Mouse (Mus musculus): Measurements from ENCODE around the gene Msantd1.
"Not testable (repeated sequence)": the region's sequence is repeated elsewhere in the genome, so short reads cannot be mapped to it uniquely, and the experiment has no call there.

The Msantd1 gene

GRCm38 (mm10) chr5:34907910-34908725 is at the start of gene Msantd1:
Gene Msantd1 (plus strand): TSS chr5:34908012.
- no peak for DNase-seq (ENCODE audit: low spot score in 2 of 2)

DNA sequence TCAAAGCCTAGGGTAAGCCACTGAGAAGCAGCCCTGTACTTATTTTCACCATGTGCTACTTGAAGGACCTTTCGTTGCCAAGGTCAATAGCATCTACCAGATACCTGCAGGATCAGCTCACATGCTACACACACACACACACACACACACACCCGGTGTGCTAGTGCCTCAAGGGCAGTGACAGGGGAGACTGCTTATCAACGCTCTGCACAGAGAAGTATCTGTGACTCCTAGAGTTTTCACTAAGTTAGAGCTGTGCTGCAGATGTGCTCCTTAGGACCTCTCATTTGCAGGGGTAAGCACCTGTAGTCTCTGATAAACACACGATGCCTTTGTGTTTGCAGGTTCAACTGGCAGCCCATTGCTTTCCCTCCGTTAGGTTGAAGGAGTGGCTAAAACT is 42.4 kb upstream of the Msantd1 start:
- DNase-seq (ENCODE audit: low spot score in 2 of 2) = no peak

DNA sequence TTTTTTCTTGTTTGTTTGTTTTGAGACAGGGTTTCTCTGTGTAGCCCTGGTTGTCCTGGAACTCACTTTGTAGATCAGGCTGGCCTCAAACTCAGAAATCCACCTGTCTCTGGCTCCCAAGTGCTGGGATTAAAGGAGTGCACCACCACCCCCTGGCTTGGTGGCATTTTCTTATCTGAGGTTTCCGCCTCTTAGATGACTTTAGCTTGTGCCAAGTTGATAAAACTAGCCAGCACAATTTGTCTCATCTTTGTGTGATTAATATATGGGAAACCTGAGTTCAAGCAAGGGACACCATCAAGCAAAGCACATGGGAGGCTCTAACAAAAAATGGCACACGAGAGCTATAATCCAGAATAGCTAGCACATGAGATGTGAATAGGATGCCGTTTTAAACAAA is 27.5 kb upstream of the Msantd1 start:
- DNase-seq (ENCODE audit: low spot score in 2 of 2) = not testable (repeated sequence)

GRCm38 (mm10) chr5:34881023-34881422 is 26.8 kb upstream of the Msantd1 start:
- DNase-seq (ENCODE audit: low spot score in 2 of 2) = no peak

DNA sequence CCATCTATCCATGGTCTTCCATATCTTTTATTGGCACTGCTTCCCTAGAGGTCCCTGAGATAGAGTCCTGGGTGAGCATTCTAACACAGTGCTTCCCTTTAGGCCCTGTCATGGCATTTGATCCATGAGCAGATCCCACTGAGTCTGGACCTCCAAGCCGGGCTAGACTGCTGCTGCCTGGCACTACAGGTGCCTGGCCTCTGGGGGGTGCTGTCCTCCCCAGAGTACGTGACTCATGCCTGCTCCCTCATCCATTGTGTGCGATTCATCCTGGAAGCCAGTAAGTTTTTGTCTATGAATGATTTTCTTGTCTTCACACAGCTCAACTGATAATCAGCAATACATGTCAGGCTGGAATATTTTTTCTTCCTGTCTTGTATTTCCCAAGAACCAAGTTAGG is 22.6 kb upstream of the Msantd1 start:
- DNase-seq (ENCODE audit: low spot score in 2 of 2) = no peak

GRCm38 (mm10) chr5:34889252-34889651 is 18.6 kb upstream of the Msantd1 start:
- no peak for DNase-seq (ENCODE audit: low spot score in 2 of 2)

- DNase-seq (ENCODE audit: low spot score in 2 of 2) = no peak
Observed at GRCm38 (mm10) chr5:34896697-34897453, 10.9 kb upstream of the Msantd1 start.

DNA sequence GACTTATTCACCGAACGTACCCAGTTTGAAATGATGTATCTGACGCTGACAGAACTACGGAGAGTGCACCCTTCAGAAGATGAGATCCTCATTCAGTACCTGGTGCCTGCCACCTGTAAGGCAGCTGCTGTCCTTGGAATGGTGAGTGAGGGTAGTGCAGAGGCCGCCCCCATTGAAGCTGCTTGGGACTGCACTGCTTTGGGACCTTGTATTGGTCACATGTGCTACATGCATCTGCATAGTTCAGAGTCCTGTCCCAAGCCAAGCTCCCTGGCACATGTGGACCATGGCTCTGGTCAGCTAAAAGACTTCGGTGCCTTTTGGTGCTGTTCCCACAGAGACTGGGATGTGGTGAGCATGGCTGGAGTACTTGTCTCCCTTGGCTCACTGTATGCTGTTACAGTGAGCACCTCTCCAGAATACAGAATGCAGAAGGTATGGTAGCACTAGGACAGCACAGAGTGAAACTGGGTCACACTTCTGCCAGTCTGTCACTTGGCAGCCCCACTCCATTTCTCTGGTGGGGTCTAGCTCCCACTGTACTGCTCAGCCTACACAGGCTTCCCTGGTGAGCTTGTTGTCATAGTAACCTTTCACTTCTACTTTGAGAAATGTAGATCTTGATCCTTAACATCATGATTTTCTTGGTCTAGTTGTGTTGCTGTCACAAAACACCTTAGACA is 7.9 kb upstream of the Msantd1 start:
- no peak for DNase-seq (ENCODE audit: low spot score in 2 of 2)

- DNase-seq (ENCODE audit: low spot score in 2 of 2) = no peak
Observed at GRCm38 (mm10) chr5:34902371-34902770, 5.4 kb upstream of the Msantd1 start.

GRCm38 (mm10) chr5:34902811-34903385 is 4.9 kb upstream of the Msantd1 start:
- no peak for DNase-seq (ENCODE audit: low spot score in 2 of 2)

DNA sequence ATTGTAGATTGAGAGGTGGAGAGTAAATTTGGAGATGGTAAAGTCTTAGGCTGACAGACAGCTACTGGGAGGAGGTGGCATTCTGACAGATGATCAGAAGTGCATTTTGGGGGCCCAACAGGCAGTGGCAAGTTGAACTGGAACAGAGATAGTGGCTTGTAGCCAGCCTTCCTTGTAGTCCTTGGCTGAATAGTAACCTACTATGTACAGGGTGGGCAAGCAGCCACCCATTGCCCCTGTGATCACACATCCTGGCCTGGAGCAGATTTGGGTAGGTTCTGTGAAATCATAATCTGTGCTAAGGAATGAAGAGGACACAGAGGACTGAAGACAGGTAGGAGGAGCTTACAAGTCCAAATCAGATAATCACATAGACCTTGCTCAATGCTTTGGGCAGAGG is 3.4 kb upstream of the Msantd1 start:
- DNase-seq (ENCODE audit: low spot score in 2 of 2) = no peak

DNA sequence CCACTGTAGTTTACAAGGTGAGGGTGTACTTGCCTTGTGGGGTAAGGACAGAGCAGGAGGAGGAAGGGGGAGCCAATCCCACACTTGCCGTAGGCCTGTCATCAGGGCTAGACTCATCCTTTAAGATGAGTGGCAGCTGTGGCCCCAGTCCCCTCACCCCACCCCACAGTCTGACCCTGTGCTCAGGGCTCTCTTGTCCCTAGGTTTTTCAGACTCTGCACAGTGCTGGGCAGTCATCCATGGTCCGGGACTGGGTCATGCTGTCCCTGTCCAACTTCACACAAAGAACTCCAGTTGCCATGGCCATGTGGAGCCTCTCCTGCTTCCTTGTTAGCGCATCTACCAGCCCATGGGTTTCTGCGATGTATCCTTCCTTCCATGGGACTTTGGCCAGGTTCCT is 582 bp upstream of the Msantd1 start:
- no peak for DNase-seq (ENCODE audit: low spot score in 2 of 2)

DNA sequence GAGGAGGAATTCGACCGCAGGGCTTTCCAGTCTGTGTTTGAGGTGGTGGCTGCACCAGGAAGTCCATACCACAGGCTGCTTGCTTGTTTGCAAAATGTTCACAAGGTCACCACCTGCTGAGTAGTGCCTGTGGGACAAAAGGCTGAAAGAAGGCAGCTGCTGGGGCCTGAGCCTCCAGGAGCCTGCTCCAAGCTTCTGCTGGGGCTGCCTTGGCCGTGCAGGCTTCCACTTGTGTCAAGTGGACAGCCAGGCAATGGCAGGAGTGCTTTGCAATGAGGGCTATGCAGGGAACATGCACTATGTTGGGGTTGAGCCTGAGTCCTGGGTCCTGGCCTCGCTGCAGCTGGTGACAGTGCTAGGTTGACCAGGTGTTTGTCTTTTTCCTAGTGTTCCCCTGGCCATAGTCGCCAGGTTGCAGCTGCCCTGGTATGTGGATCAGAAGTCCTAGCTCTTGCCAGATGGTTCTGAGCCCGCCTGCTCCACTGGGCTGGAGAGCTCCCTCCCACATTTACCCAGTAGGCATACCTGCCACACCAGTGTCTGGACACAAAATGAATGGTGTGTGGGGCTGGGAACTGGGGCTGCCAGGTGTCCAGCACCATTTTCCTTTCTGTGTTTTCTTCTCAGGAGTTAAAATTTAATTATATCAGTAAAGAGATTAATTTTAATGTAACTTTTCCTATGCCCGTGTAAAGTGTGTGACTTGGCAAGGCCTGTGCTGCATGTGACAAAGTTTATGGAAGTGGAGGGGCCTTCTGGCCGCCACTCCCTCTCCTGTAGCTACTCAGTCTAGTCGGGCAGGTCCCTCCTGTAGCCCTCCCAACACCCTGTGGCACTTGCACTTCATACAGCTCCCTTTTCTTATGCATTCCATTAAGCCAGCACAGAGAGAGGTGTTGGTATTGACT is 1.2 kb downstream of the Msantd1 start:
- DNase-seq (ENCODE audit: low spot score in 2 of 2) = no peak

- DNase-seq (ENCODE audit: low spot score in 2 of 2) = no peak
Observed at GRCm38 (mm10) chr5:34909634-34910503, 2.1 kb downstream of the Msantd1 start.

- no peak for DNase-seq (ENCODE audit: low spot score in 2 of 2)
Observed at GRCm38 (mm10) chr5:34910504-34910815, 2.6 kb downstream of the Msantd1 start.

GRCm38 (mm10) chr5:34915801-34916200 is 8.0 kb downstream of the Msantd1 start:
- DNase-seq (ENCODE audit: low spot score in 2 of 2) = peak; percentile 16 to 36

DNA sequence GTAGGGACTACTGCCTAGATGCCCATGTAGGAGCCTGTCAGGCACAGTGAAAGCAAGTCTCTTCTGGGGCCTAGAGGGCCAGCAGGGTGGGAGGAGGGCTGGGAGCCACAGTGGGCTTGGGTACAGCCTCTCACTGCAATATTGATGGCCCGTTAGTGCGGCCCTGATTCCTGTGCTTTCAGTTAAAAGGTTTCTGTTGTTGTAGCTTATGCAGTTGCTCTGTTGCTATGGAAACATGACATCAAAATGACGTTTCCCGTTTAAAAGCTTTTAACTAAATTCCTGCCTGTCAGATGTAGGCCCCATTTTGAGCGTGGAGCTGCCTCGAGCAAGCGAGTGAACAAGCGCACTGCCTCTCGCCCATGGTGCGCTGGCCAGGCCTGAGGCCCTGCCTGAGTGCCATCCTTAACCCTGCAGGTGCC is 9.4 kb downstream of the Msantd1 start:
- DNase-seq (ENCODE audit: low spot score in 2 of 2) = no peak

DNA sequence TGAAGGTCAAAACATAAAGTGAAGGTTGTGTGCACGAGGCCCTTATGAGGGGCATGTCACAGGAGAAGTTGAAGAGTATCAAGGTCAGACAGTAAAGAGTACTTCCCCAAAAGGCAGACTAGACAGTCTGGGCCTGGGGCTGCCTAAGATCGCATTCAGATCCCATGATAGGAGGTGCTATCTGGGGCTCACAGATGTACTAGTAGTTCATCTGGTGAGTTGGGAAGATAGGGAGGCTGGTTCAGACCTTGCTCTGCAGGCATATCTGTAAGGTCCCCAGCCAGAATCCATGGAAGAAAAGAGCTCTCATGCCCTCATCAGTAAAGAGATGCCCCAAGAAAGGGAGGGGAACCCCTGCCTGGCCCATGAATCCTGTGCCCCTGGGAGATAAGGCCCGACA is 11.0 kb downstream of the Msantd1 start:
- no peak for DNase-seq (ENCODE audit: low spot score in 2 of 2)

- no peak for DNase-seq (ENCODE audit: low spot score in 2 of 2)
Observed at GRCm38 (mm10) chr5:34922531-34922930, 14.7 kb downstream of the Msantd1 start.

- DNase-seq (ENCODE audit: low spot score in 2 of 2) = no peak
Observed at GRCm38 (mm10) chr5:34923920-34924319, 16.1 kb downstream of the Msantd1 start.
